Mouse (Mus musculus): Measurements from ENCODE around the gene Etnk1.

- no peak for TF ChIP-seq MYOG (IDR thresholded peaks at IDR 0.05; ENCODE audit: control insufficient read depth in 1 of 3, insufficient read depth in 1 of 3, insufficient read length in 2 of 3, low read depth in 2 of 3)
- no peak for TF ChIP-seq REST (IDR thresholded peaks at IDR 0.05; ENCODE audit: insufficient read depth, insufficient read length)
- TF ChIP-seq POLR2A (IDR thresholded peaks at IDR 0.05; ENCODE audit: insufficient read length, low read depth): no peak
- TF ChIP-seq E2F4 (IDR thresholded peaks at IDR 0.05; ENCODE audit: insufficient read depth): no peak
- no peak for TF ChIP-seq TCF3 (IDR thresholded peaks at IDR 0.05; ENCODE audit: insufficient read length, low read depth)
- TF ChIP-seq USF1 (IDR thresholded peaks at IDR 0.05; ENCODE audit: low read depth): no peak
Measured at GRCm38 (mm10) chr6:143144556-143144955, 22.5 kb upstream of the Etnk1 start.
